Mouse (Mus musculus) E14TG2a.4 (cell line): Measurements from ENCODE around the gene Cbx8.

Experiments used
- CTCF ChIP-seq: conservative IDR thresholded peaks from 2 replicates; pipeline ENCODE4 v1.5.1; 2014; ENCODE audit warnings: low read length
- POU5F1 ChIP-seq: IDR thresholded peaks from 2 replicates; pipeline ENCODE4 v1.6.1; 2014; ENCODE audit warnings: low read length, borderline replicate concordance

DNA sequence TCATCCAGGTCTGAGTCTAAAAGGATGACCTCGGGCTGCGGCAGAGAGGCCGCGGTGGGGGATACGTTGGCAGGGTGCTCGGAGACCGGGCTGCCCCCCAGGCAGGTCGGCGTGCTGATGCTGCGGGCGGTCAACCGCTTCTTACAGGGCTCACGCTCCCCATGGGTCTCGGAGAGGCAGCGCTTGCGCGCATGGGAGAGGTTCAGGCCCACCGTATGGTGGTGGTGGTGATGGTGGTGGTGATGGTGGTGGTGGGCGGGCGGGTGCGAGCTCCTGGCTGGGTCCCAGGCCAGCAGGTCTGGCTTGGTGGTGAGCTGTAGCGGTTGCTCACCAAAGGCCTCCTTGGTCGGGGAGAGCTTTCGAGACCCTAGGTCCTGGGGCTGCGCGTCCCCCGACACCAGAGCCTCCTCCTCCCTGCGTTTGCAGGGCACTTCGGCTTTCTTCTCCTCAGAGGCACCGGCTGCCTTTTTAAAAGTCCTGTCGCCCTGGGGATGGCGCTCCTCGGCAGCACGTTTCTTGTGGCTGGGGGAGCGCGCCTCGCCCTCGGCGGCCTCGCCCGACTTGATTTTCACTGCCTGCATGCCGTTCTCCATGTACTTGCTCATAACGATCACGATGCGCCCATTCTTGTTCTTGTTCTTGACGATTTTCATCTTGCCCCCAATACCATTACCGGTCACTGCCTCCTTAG, 40.5 kb upstream of the Cbx8 start:
- TF ChIP-seq CTCF (no peak), POU5F1 (no peak)
